Mouse (Mus musculus) cerebellum, adult 2 months (tissue): ENCODE measurements around the gene Cga. TPM values are rescaled to one million over a fixed set of nuclear protein-coding genes. Genes with fewer than 3 reads are reported as not detected.

Experiments
- DNase-seq, 2 experiments: peaks; one replicate each; pipeline ENCODE4 v3.0.0; 2021
- H3K27ac ChIP-seq: fragments of 200-500 bp; 2 replicates; pipeline ENCODE4 v1.5.1; 2012; ENCODE audit warnings: low read length, control low read depth, inconsistent platforms; ENCODE audit not compliant: insufficient read depth
- H3K27me3 ChIP-seq: fragments of 200-500 bp; 2 replicates; pipeline ENCODE4 v1.6.1; 2012; ENCODE audit warnings: inconsistent platforms, mild to moderate bottlenecking, low read length, moderate library complexity; ENCODE audit not compliant: control insufficient read depth, insufficient read depth
- H3K4me1 ChIP-seq: fragments of 200-500 bp; 2 replicates; pipeline ENCODE4 v1.6.1; 2011; ENCODE audit warnings: low read length; ENCODE audit not compliant: control insufficient read depth, insufficient read depth
- H3K4me3 ChIP-seq: fragments of 200-500 bp; replicated peaks from 2 replicates; pipeline ENCODE3; 2011; ENCODE audit warnings: mild to moderate bottlenecking, low read depth, low read length, control low read depth; ENCODE audit not compliant: insufficient read depth
- CTCF ChIP-seq: fragments of 200-500 bp; IDR thresholded peaks from 2 replicates; pipeline ENCODE4 v1.5.1; 2011; ENCODE audit warnings: low read depth, mild to moderate bottlenecking, control low read depth, low read length, moderate library complexity, borderline replicate concordance; ENCODE audit not compliant: insufficient read depth
- POLR2A ChIP-seq: fragments of 200-500 bp; IDR thresholded peaks from 2 replicates; pipeline ENCODE4 v1.6.1; 2011; ENCODE audit warnings: low read length, control low read depth, borderline replicate concordance; ENCODE audit not compliant: insufficient read depth
- WGBS: fragments of 180-500 bp; shearing (Covaris S2); methylation state at CpG from one replicate; pipeline ENCODE4 v1.1.7; 2018; 5-methylcytosine and 5-hydroxymethylcytosine counted together
- polyA plus RNA-seq: library from polyadenylated mRNA; depleted of rRNA; stranded (reverse); fragments of >200 nt; gene quantifications from 2 replicates; pipeline ENCODE4 v1.2.3, GENCODE M21; 2012

The Cga gene
- polyA plus RNA-seq, 1 experiment: not detected

GRCm38 (mm10) chr4:34861438-34861837 lies 32.1 kb upstream of the Cga start:
- Histone ChIP-seq H3K27me3 (no peaks in the 10 kb centered on the region), H3K4me1 (peaks cover 6% of the 10 kb centered on the region; the same call in 1 of the 2 replicates), H3K4me3 (no peak overlapping the region), H3K27ac (no peak overlapping the region)
- no peak for TF ChIP-seq POLR2A
- no peak for TF ChIP-seq CTCF
- 76% methylated on average over 3 of the region's 3 CpGs for WGBS
- DNase-seq: no peak

GRCm38 (mm10) chr4:34869813-34870212 lies 23.8 kb upstream of the Cga start:
- no peaks in the 10 kb centered on the region for H3K27me3 ChIP-seq
- TF ChIP-seq POLR2A (no peak), CTCF (no peak)
- no peak overlapping the region for H3K27ac ChIP-seq
- DNase-seq: no peak
- no peaks in the 10 kb centered on the region for H3K4me1 ChIP-seq
- 76% methylated on average over 3 of the region's 3 CpGs for WGBS
- no peak overlapping the region for H3K4me3 ChIP-seq

- TF ChIP-seq CTCF (no peak), POLR2A (no peak)
- no peak for DNase-seq
- Histone ChIP-seq H3K27ac (no peak overlapping the region), H3K4me3 (no peak overlapping the region), H3K4me1 (no peaks in the 10 kb centered on the region), H3K27me3 (no peaks in the 10 kb centered on the region)
- 98% methylated on average over 4 of the region's 4 CpGs for WGBS
Observed at GRCm38 (mm10) chr4:34872896-34873495, 20.6 kb upstream of the Cga start.

- no peaks in the 10 kb centered on the region for H3K27me3 ChIP-seq
- H3K4me1 ChIP-seq: no peaks in the 10 kb centered on the region
- DNase-seq: no peak
- no peak overlapping the region for H3K27ac ChIP-seq
- H3K4me3 ChIP-seq: no peak overlapping the region
- 60% methylated on average over 1 of the region's 1 CpGs for WGBS
- TF ChIP-seq POLR2A (no peak), CTCF (no peak)
Observed at GRCm38 (mm10) chr4:34874234-34874633, 19.3 kb upstream of the Cga start.

- H3K4me1 ChIP-seq: no peaks in the 10 kb centered on the region
- no peak overlapping the region for H3K27ac ChIP-seq
- H3K4me3 ChIP-seq: no peak overlapping the region
- no peak for DNase-seq
- 68% methylated on average over 10 of the region's 10 CpGs for WGBS
- no peaks in the 10 kb centered on the region for H3K27me3 ChIP-seq
- TF ChIP-seq CTCF (no peak), POLR2A (no peak)
Observed at GRCm38 (mm10) chr4:34880921-34881650, 12.5 kb upstream of the Cga start.

GRCm38 (mm10) chr4:34881851-34882250 lies 11.7 kb upstream of the Cga start:
- DNase-seq: no peak
- no peak overlapping the region for H3K27ac ChIP-seq
- WGBS: 3% methylated on average over 4 of the region's 4 CpGs
- H3K4me1 ChIP-seq: no peaks in the 10 kb centered on the region
- TF ChIP-seq CTCF (no peak), POLR2A (no peak)
- H3K27me3 ChIP-seq: no peaks in the 10 kb centered on the region
- peak overlapping the region; percentile 87 for H3K4me3 ChIP-seq

- Histone ChIP-seq H3K4me3 (peak overlapping the region; percentile 87), H3K4me1 (no peaks in the 10 kb centered on the region), H3K27me3 (no peaks in the 10 kb centered on the region), H3K27ac (peak overlapping the region; percentile 97)
- TF ChIP-seq POLR2A (no peak), CTCF (no peak)
- DNase-seq: peak in 1 of 2 experiments; percentile 59
- WGBS: under 1% methylated on average over 48 of the region's 58 CpGs
Observed at GRCm38 (mm10) chr4:34882291-34882769, 11.2 kb upstream of the Cga start.

GRCm38 (mm10) chr4:34882818-34883217 lies 10.8 kb upstream of the Cga start, which contains the start of gene Zfp292:
Gene Zfp292, minus strand, starts transcription at chr4:34882960.
- Histone ChIP-seq H3K4me3 (peak within 1 kb of the TSS; percentile 87), H3K27me3 (no peaks in the 10 kb centered on the region), H3K4me1 (no peaks in the 10 kb centered on the region), H3K27ac (peak within 1 kb of the TSS; percentile 97)
- peak; percentile 95 to 96 for DNase-seq
- peak; percentile 86 for TF ChIP-seq POLR2A
- no peak for TF ChIP-seq CTCF
- under 1% methylated on average over 44 of the region's 44 CpGs for WGBS
